Mouse (Mus musculus) liver, adult 2 months (tissue): ENCODE results near the gene Chd5.

Source experiments
- CTCF ChIP-seq: fragments of 200-500 bp; IDR thresholded peaks from 2 replicates; pipeline ENCODE4 v1.5.1; 2011; ENCODE audit warnings: low read depth, low read length, control low read depth
- POLR2A ChIP-seq: fragments of 200-500 bp; IDR thresholded peaks from 2 replicates; pipeline ENCODE4 v1.6.1; 2011; ENCODE audit warnings: low read length, control low read depth; ENCODE audit not compliant: insufficient read depth; ENCODE audit errors: extremely low read depth

DNA sequence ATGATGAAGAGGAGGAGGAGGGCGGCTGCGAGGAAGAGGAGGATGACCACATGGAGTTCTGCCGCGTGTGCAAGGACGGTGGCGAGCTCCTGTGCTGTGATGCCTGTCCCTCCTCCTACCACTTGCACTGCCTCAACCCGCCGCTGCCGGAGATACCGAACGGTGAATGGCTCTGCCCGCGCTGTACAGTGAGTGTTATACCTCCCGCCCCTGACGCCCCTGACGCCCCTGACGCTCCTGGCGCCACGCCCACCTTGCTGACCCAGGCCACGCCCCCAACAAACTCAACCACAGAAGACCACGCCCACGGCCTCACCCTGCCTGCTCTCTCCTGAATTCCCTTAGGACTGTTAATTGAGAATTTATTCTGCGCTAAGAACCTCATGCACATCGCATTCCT, 22.4 kb downstream of the Chd5 start:
- TF ChIP-seq CTCF, result no peak
- TF ChIP-seq POLR2A, result no peak
